Mouse (Mus musculus) kidney, postnatal 14 days (tissue): Measurements from ENCODE around the gene Tll2.
A peak's percentile ranks its signal among the peaks of the same experiment; 100 is the strongest.

Experiments used
- DNase-seq: peaks from one replicate; pipeline ENCODE4 v3.0.0; 2022; ENCODE audit warnings: mixed read lengths

The Tll2 gene

GRCm38 (mm10) chr19:41206811-41207344 lies at the start of gene Tll2:
Gene Tll2 (minus strand): TSS chr19:41206835.
- DNase-seq: peak; percentile 68

GRCm38 (mm10) chr19:41254584-41254983 lies 47.9 kb upstream of the Tll2 start:
- no peak for DNase-seq

- peak; percentile 35 for DNase-seq
Measured at GRCm38 (mm10) chr19:41248968-41249367, 42.3 kb upstream of the Tll2 start.

DNA sequence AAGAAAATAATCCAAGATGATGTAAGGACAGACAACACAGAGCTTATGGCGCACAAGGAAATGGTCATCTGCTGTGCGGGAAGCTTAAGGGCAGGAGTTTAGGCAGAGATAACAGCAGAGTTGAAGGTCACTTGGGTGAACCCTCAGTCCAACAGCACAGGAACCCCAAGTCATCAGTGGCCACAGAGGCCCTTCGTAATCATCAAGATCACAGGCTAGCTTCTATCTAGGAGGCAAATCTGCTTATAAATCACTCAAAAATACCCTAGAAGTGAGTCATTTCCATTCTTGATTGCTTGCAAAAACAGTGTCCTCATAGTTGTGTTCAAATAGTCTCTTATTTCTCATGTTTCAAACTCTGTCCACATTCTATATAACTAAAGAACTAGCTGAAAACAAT lies 41.6 kb upstream of the Tll2 start:
- no peak for DNase-seq

DNA sequence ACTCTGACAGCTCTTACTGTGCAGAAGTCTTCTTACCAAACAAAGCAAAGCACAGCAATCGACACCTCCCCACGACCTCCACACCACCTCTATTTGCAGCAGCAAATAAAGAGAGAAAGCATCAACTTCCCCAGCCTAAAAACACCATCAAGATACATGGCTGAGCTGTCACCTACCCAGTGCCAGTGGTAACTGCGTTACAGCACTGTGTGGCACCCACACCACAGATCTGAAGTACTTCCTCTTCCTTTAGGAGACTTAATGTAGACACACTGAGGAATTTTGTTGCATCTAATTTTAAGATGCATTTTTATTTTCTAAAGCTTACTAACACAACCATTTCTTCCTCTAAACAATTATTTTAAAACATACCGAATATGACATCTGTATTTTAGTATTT lies 39.6 kb upstream of the Tll2 start:
- DNase-seq: no peak

- peak; percentile 56 for DNase-seq
Measured at GRCm38 (mm10) chr19:41244581-41244980, 37.9 kb upstream of the Tll2 start.

GRCm38 (mm10) chr19:41241997-41242396 lies 35.4 kb upstream of the Tll2 start:
- no peak for DNase-seq

- no peak for DNase-seq
Measured at GRCm38 (mm10) chr19:41233698-41234097, 27.1 kb upstream of the Tll2 start.

DNA sequence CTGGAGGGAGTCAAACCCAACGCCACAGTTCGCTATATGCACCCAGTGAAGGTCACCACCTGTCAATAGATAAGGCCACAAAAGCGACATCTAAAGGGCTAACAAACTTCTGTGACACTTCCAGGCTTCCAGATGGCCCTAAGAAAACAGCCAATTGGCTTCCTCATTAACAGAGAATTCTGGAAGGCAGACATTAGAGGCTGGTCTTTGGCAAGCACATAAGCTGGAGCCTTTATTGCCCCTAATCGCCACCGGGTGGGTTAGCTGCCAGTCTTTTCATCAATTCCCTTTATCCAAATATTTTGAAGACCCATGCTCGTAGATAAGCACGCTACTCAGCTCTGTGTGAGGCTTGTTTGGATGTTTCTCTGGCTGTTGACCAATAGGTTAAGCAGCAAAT lies 1.7 kb upstream of the Tll2 start:
- no peak for DNase-seq

GRCm38 (mm10) chr19:41206041-41206810 lies 409 bp downstream of the Tll2 start:
- DNase-seq: no peak

GRCm38 (mm10) chr19:41204159-41205081 lies 2.2 kb downstream of the Tll2 start:
- DNase-seq: peak; percentile 24

- DNase-seq: no peak
Measured at GRCm38 (mm10) chr19:41197606-41198005, 9.0 kb downstream of the Tll2 start.

DNA sequence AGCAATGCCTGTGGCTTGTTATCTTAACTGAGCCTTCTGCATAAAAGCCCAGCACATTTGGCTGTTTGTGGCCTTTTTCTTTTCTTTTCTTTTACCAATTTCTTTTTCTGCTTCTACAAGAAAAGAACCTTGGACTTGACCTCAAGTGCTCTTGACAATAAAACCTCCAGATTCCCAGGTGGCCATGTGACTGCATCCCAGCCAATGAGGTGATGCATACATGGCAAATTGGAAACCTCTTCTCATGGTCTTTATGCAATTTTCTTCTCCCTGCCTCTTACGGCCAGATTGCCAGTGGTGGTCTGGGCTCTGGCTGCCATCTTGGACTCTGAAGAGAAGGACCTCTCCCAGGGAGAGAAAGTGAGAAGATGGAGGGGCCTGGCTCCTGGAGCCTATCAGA lies 13.3 kb downstream of the Tll2 start:
- DNase-seq: no peak

DNA sequence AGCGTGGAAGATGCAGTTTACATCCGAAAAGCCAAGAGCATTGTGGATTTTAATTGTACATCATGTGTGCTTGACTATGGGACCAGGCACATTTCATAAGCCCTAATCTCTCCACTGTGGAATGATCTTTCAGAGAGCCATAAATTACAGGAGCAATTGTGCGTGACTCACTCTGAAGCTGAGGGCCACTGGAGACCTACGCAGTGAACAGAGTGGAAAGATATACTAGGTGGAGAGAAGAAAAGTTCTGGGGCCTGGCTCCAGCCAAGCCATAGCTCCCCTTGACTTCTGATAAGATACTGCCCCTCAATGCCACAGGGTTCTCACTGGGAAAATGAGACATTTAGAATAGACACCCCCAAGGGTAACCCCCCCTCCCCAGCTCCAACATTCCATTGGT lies 13.7 kb downstream of the Tll2 start:
- DNase-seq: no peak

DNA sequence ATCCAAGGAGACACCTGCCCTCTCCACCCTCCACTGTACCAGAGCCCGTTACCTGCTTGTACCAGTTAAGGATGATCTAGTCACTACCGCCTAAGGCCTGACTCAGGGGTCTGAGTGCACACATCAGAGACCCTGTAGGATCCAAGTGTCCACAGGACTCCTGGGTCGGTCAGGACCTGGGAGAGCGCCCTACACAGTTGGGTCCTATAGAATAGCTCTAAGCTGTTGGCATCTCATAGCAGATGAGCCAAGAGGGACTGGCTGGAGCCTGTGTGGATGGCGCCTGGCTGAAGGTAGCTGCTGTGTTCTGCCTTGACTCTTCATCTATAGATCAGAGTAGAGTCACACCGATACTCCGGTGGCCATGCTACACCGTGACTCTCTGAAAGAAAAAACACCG lies 14.9 kb downstream of the Tll2 start:
- DNase-seq: no peak

DNA sequence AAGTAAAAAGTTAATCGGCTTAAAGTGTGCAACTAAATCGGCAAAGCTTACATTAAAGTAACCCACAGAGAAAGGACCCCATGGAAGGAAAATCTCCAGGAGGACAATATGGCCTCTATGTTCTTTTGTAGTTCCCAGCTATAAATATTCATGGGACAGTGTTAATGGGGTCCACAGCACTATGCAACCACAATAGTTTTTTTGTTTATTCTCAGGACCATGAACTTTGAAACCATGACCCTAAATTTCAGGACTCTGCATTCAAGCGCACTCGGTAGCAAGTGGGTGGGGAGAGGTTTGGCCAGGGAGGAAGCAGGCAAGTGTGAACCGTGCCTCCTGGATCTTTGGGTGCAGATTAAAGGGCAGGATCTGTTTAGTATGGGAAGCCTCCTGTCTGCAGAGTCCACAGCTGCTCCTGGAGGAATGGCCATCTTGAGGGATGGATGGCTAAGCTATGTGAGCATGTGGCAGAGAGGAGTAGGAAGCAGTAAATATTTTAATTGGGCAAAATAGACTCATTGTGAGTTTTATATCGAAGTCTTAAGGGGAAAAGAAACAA lies 15.7 kb downstream of the Tll2 start:
- DNase-seq: no peak

DNA sequence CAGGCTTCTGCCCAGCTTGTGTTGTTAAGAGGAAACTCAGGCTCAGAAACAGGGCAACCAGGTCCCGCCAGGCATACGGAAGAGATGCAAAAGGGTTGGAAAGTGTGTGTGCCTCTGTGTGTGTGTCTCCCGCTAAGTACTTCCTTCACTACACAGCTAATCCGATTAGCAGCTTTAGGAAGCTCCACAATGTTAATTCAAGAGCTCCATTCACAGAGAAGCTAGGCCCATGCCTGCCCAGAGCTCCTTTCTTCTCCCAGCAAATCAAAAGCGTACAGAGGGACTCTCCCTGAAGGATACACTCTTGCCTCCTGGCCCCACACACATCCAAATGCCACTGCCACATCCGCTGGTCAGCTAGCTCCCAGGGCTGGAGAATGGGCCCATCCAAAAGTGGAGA lies 29.3 kb downstream of the Tll2 start:
- no peak for DNase-seq

DNA sequence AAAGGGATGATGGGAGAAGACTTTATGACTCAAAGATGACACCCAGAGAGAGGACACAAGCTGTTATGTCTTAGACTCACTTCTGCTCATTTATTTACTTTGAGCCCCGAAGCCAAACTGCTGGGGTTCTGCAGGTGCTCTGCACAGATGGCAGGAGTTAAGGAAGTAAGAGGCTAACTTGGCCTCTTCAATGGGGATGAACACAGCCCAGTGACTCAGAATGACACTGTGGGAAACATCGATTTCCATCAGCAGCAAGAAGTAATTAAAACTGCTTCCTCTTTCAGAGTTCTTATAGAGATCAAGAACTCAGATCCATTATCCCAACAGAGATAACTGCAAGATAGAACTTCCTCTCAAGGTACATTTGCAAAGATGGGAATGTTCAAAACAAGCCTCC lies 29.8 kb downstream of the Tll2 start:
- DNase-seq: no peak

DNA sequence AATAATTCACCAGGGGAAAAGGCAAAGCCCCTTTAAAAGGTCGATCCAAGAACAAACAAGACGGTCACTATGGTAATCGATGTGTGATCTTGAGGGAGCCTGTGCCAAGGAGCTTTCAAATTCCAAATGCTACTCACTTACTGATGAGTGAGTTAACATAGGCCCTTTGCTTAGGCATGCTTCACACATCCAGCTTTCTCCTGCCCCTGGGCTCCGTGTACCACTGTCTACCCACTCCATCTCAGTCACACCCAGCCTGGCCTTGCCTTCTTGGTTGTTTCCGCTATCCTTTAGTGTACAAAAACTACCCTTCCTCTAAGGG lies 40.8 kb downstream of the Tll2 start:
- no peak for DNase-seq

GRCm38 (mm10) chr19:41165144-41165913 lies 41.3 kb downstream of the Tll2 start:
- no peak for DNase-seq

DNA sequence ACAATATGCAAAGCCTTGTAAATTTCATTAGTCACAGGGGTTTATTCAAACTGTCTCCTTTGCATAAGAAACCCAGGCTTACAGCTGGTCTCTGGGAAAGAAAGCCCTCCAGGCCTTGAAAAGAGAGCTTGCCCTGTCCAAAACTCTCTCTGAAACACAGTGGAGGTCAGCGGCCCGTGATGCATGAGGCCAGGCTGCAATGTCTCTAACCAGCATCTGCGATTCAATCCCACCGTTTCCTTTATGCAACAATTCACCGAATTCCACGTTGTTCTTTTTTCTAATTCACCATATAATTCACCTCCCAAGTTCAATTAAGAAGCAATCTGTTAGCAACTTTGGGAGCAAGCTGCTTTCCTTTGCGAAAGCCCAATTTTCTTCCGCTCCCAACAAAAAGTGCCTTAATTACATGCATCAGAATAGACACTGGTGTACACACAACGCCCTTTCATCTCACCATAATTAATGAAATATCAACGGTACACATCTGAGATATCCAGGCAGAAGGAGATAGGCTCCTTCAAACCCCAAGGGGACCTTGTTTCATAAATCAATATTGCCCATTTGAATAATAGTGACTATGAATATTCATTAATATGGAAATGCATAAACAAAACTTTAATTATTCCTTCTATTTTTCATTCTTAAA lies 42.1 kb downstream of the Tll2 start:
- DNase-seq: no peak

DNA sequence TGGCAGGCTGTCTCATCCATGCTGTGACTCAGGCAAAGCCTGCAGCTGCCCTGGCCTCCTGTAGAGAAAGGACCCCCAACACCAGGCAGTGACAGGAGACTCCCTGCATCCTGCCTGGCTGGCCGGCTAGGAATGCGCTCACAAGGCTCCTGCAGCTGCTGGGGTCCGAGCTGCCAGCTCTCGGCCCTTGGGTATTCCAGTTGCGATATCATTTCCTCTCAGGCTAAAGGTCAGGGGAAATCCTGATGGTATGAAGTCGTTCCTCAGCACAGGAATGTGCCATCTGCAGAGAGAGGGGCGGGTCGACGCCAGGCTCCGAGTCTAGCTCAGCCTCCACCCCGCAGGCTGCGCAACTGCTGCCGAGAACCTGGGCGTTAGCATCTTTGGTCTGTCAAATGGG lies 46.2 kb downstream of the Tll2 start:
- no peak for DNase-seq
